Mouse (Mus musculus) mammary gland, adult 2 months (tissue): Measurements from ENCODE around the gene Grin2b. TPM values are rescaled to one million over a fixed set of nuclear protein-coding genes. Genes with fewer than 3 reads are reported as not detected.

ENCODE experiments used
- polyA plus RNA-seq: library from polyadenylated mRNA; depleted of rRNA; stranded (reverse); fragments of >200 nt; gene quantifications from 2 replicates; pipeline ENCODE4 v1.2.3, GENCODE M21; 2012; ENCODE audit warnings: low replicate concordance; rRNA removed

Gene Grin2b
- 0.01 and 0.03 TPM in 2 replicates for polyA plus RNA-seq

DNA sequence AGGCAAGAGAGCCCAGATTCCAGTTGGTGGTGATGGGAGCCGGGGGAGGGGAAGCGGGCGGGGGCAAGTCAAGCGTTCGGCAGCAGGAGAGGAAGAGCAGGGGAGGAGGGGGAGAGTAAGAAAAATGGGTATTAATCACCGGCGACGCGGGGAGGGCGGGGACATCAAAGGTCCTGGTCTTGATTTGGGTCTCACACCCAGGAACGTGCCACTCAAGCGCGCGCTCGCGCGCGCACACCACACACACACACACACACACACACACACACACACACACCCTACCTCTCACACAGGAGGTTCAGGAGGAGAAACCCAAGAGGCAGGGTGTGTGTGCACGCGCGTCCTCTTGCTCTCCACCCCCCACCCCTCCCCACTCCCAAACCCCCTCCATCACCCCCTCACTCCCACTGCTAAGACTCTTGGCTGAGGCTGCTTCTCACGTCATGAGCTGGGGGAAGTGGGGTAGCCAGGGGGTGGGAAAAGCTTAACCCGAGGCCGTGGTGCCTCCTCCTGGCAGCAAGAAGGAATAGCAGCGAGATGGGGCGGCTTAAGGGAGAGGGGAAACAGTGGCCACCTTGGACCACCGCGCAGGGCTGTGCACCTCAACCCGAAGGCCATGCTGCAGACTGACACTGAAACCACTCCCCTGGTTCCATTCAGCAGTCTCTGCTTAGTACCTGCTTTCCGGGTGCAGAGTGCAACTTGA lies at the start of gene Grin2b:
Gene Grin2b, minus strand, starts transcription at position 321 of the 706 bp plus-strand sequence.

Other genes with a start within 250 kb of the Grin2b start
- not detected in 2 replicates for gene Gm8994, start 154.0 kb upstream of the Grin2b start, polyA plus RNA-seq
- not detected in 2 replicates for gene E330021D16Rik, start 242.1 kb upstream of the Grin2b start, polyA plus RNA-seq